Mouse (Mus musculus) neural tube, embryonic 13.5 days (tissue): ENCODE measurements at regions not wholly inside any gene's neighbourhood (a gene's known extent, or its start where the extent isn't known, plus 50 kb on each side); places are given as distances from the start of the nearest gene placed in this dataset.

Source experiments
- ATAC-seq: fragments of 200-750 bp; cut with Nextera tagmentation; 2 replicates; pipeline ENCODE4 v1.8.0; 2017; ENCODE audit warnings: low read depth, mild to moderate bottlenecking, moderate TSS enrichment, moderate library complexity
- H3K27ac ChIP-seq: fragments of 300-500 bp; sonication (generic); replicated peaks from 2 replicates; pipeline ENCODE4 v1.5.1; 2015; ENCODE audit warnings: moderate library complexity, mild to moderate bottlenecking, inconsistent platforms
- H3K27me3 ChIP-seq: fragments of 300-500 bp; sonication (generic); 2 replicates; pipeline ENCODE4 v1.6.1; 2015; ENCODE audit warnings: mild to moderate bottlenecking, inconsistent platforms
- H3K36me3 ChIP-seq: fragments of 300-500 bp; sonication (generic); 2 replicates; pipeline ENCODE4 v1.6.1; 2015; ENCODE audit warnings: mild to moderate bottlenecking, inconsistent platforms
- H3K4me1 ChIP-seq: fragments of 300-500 bp; sonication (generic); replicated peaks from 2 replicates; pipeline ENCODE4 v1.6.1; 2015; ENCODE audit warnings: inconsistent platforms
- H3K4me2 ChIP-seq: fragments of 300-500 bp; sonication (generic); 2 replicates; pipeline ENCODE4 v1.6.1; 2015; ENCODE audit warnings: inconsistent platforms, mild to moderate bottlenecking, moderate library complexity
- H3K4me3 ChIP-seq: fragments of 300-500 bp; sonication (generic); 2 replicates; pipeline ENCODE4 v1.5.1; 2015; ENCODE audit warnings: mild to moderate bottlenecking, inconsistent platforms
- H3K9ac ChIP-seq: fragments of 300-500 bp; sonication (generic); 2 replicates; pipeline ENCODE4 v1.6.1; 2015; ENCODE audit warnings: moderate library complexity, mild to moderate bottlenecking, inconsistent platforms
- H3K9me3 ChIP-seq: fragments of 300-500 bp; sonication (generic); 2 replicates; pipeline ENCODE4 v1.6.1; 2016; ENCODE audit warnings: inconsistent platforms
- WGBS: fragments of 180-500 bp; shearing (Covaris S2); methylation state at CpG from one replicate; pipeline ENCODE4 v1.1.7; 2015; 5-methylcytosine and 5-hydroxymethylcytosine counted together

GRCm38 (mm10) chr12:52368034-52368433, 135.7 kb upstream of the Arhgap5 start:
- ATAC-seq, result peak; percentile 69
- Histone ChIP-seq H3K4me1 (peaks cover 12% of the 10 kb centered on the region), H3K4me3 (no peak overlapping the region), H3K27me3 (no peaks in the 10 kb centered on the region), H3K9ac (no peak overlapping the region), H3K9me3 (no peaks in the 10 kb centered on the region), H3K4me2 (no peak overlapping the region), H3K36me3 (no peaks in the 10 kb centered on the region), H3K27ac (no peak overlapping the region)
- WGBS, result 35% methylated on average over 6 of the region's 6 CpGs

- no peaks in the 10 kb centered on the region for H3K27me3 ChIP-seq
- ATAC-seq, result 0 out of 2 replicates have a peak, but pooled peaks have one; percentile 47
- no peaks in the 10 kb centered on the region for H3K9me3 ChIP-seq
- peaks cover 12% of the 10 kb centered on the region for H3K4me1 ChIP-seq
- H3K9ac ChIP-seq, result no peak overlapping the region
- no peak overlapping the region for H3K4me2 ChIP-seq
- no peaks in the 10 kb centered on the region for H3K36me3 ChIP-seq
- WGBS, result 59% methylated on average over 4 of the region's 4 CpGs
- no peak overlapping the region for H3K4me3 ChIP-seq
- peak overlapping the region; percentile 6; the same call in 1 of the 2 replicates for H3K27ac ChIP-seq
Measured at GRCm38 (mm10) chr12:52368466-52368865, 135.3 kb upstream of the Arhgap5 start.

GRCm38 (mm10) chr12:52370153-52370710, 133.5 kb upstream of the Arhgap5 start:
- Histone ChIP-seq H3K27ac (no peak overlapping the region), H3K4me3 (no peak overlapping the region), H3K9ac (no peak overlapping the region), H3K36me3 (no peaks in the 10 kb centered on the region), H3K4me1 (peaks cover 12% of the 10 kb centered on the region), H3K4me2 (no peak overlapping the region), H3K9me3 (no peaks in the 10 kb centered on the region), H3K27me3 (no peaks in the 10 kb centered on the region)
- WGBS, result 73% methylated on average over 12 of the region's 12 CpGs
- ATAC-seq, result no peak

- H3K4me1 ChIP-seq, result peaks cover 15% of the 10 kb centered on the region
- no peak overlapping the region for H3K9ac ChIP-seq
- no peaks in the 10 kb centered on the region for H3K36me3 ChIP-seq
- ATAC-seq, result no peak
- H3K4me3 ChIP-seq, result no peak overlapping the region
- H3K4me2 ChIP-seq, result no peak overlapping the region
- 93% methylated on average over 4 of the region's 4 CpGs for WGBS
- no peaks in the 10 kb centered on the region for H3K9me3 ChIP-seq
- H3K27ac ChIP-seq, result no peak overlapping the region
- H3K27me3 ChIP-seq, result no peaks in the 10 kb centered on the region
Measured at GRCm38 (mm10) chr12:52375116-52375515, 128.7 kb upstream of the Arhgap5 start.

GRCm38 (mm10) chr12:52376692-52377462, 126.9 kb upstream of the Arhgap5 start:
- Histone ChIP-seq H3K9ac (no peak overlapping the region), H3K4me1 (peaks cover 32% of the 10 kb centered on the region), H3K27ac (no peak overlapping the region), H3K27me3 (no peaks in the 10 kb centered on the region), H3K4me3 (no peak overlapping the region), H3K9me3 (no peaks in the 10 kb centered on the region), H3K4me2 (no peak overlapping the region), H3K36me3 (no peaks in the 10 kb centered on the region)
- WGBS, result 72% methylated on average over 10 of the region's 10 CpGs
- no peak for ATAC-seq

- H3K4me2 ChIP-seq, result no peak overlapping the region
- peaks cover 38% of the 10 kb centered on the region for H3K4me1 ChIP-seq
- H3K4me3 ChIP-seq, result no peak overlapping the region
- no peak overlapping the region for H3K27ac ChIP-seq
- no peak for ATAC-seq
- no peaks in the 10 kb centered on the region for H3K9me3 ChIP-seq
- H3K27me3 ChIP-seq, result no peaks in the 10 kb centered on the region
- 93% methylated on average over 2 of the region's 2 CpGs for WGBS
- H3K9ac ChIP-seq, result no peak overlapping the region
- no peaks in the 10 kb centered on the region for H3K36me3 ChIP-seq
Measured at GRCm38 (mm10) chr12:52377463-52377848, 126.3 kb upstream of the Arhgap5 start.

GRCm38 (mm10) chr12:52379245-52379644, 124.5 kb upstream of the Arhgap5 start:
- Histone ChIP-seq H3K27ac (peak overlapping the region; percentile 61; the same call in 1 of the 2 replicates), H3K4me2 (no peak overlapping the region), H3K4me1 (peaks cover 47% of the 10 kb centered on the region), H3K4me3 (no peak overlapping the region), H3K9me3 (no peaks in the 10 kb centered on the region), H3K36me3 (no peaks in the 10 kb centered on the region), H3K9ac (no peak overlapping the region), H3K27me3 (no peaks in the 10 kb centered on the region)
- 80% methylated on average over 4 of the region's 4 CpGs for WGBS
- ATAC-seq, result no peak

GRCm38 (mm10) chr12:52379960-52380359, 123.8 kb upstream of the Arhgap5 start:
- H3K36me3 ChIP-seq, result no peaks in the 10 kb centered on the region
- no peak overlapping the region for H3K4me2 ChIP-seq
- peak; percentile 68 for ATAC-seq
- no peaks in the 10 kb centered on the region for H3K9me3 ChIP-seq
- no peaks in the 10 kb centered on the region for H3K27me3 ChIP-seq
- peak overlapping the region; percentile 61 for H3K27ac ChIP-seq
- H3K4me3 ChIP-seq, result no peak overlapping the region
- H3K4me1 ChIP-seq, result peaks cover 47% of the 10 kb centered on the region
- WGBS, result 16% methylated on average over 5 of the region's 5 CpGs
- H3K9ac ChIP-seq, result no peak overlapping the region

GRCm38 (mm10) chr12:52381161-52381967, 122.4 kb upstream of the Arhgap5 start:
- 39% methylated on average over 18 of the region's 18 CpGs for WGBS
- H3K9ac ChIP-seq, result no peak overlapping the region
- no peaks in the 10 kb centered on the region for H3K27me3 ChIP-seq
- H3K4me2 ChIP-seq, result no peak overlapping the region
- peak; percentile 73 for ATAC-seq
- H3K9me3 ChIP-seq, result no peaks in the 10 kb centered on the region
- no peak overlapping the region for H3K4me3 ChIP-seq
- H3K27ac ChIP-seq, result peak overlapping the region; percentile 38
- no peaks in the 10 kb centered on the region for H3K36me3 ChIP-seq
- peaks cover 47% of the 10 kb centered on the region for H3K4me1 ChIP-seq

- WGBS, result 81% methylated on average over 1 of the region's 1 CpGs
- Histone ChIP-seq H3K4me2 (no peak overlapping the region), H3K9ac (no peak overlapping the region), H3K36me3 (no peaks in the 10 kb centered on the region), H3K27ac (peak overlapping the region; percentile 38), H3K9me3 (no peaks in the 10 kb centered on the region), H3K4me3 (no peak overlapping the region), H3K27me3 (no peaks in the 10 kb centered on the region), H3K4me1 (peaks cover 47% of the 10 kb centered on the region)
- ATAC-seq, result peak; percentile 52
Measured at GRCm38 (mm10) chr12:52381968-52382325, 121.8 kb upstream of the Arhgap5 start.

GRCm38 (mm10) chr12:52382832-52383580, 120.8 kb upstream of the Arhgap5 start:
- no peak overlapping the region for H3K9ac ChIP-seq
- ATAC-seq, result no peak
- WGBS, result 10% methylated on average over 7 of the region's 7 CpGs

GRCm38 (mm10) chr12:52389552-52389951, 114.2 kb upstream of the Arhgap5 start:
- WGBS, result 27% methylated on average over 5 of the region's 5 CpGs
- ATAC-seq, result no peak
- H3K4me1 ChIP-seq, result peaks cover 18% of the 10 kb centered on the region
- no peak overlapping the region for H3K9ac ChIP-seq
- H3K4me3 ChIP-seq, result no peak overlapping the region
- no peaks in the 10 kb centered on the region for H3K9me3 ChIP-seq
- H3K36me3 ChIP-seq, result no peaks in the 10 kb centered on the region
- H3K27ac ChIP-seq, result no peak overlapping the region
- H3K4me2 ChIP-seq, result no peak overlapping the region
- no peaks in the 10 kb centered on the region for H3K27me3 ChIP-seq

More at GRCm38 (mm10) chr12:52382832-52383580, 120.8 kb upstream of the Arhgap5 start:
- H3K27me3 ChIP-seq, result no peaks in the 10 kb centered on the region
- peaks cover 44% of the 10 kb centered on the region for H3K4me1 ChIP-seq
- no peak overlapping the region for H3K4me2 ChIP-seq
- H3K9me3 ChIP-seq, result no peaks in the 10 kb centered on the region
- H3K36me3 ChIP-seq, result no peaks in the 10 kb centered on the region
- H3K4me3 ChIP-seq, result no peak overlapping the region
- H3K27ac ChIP-seq, result no peak overlapping the region
